Mouse (Mus musculus): Measurements from ENCODE around the gene Ccdc171.

The Ccdc171 gene

DNA sequence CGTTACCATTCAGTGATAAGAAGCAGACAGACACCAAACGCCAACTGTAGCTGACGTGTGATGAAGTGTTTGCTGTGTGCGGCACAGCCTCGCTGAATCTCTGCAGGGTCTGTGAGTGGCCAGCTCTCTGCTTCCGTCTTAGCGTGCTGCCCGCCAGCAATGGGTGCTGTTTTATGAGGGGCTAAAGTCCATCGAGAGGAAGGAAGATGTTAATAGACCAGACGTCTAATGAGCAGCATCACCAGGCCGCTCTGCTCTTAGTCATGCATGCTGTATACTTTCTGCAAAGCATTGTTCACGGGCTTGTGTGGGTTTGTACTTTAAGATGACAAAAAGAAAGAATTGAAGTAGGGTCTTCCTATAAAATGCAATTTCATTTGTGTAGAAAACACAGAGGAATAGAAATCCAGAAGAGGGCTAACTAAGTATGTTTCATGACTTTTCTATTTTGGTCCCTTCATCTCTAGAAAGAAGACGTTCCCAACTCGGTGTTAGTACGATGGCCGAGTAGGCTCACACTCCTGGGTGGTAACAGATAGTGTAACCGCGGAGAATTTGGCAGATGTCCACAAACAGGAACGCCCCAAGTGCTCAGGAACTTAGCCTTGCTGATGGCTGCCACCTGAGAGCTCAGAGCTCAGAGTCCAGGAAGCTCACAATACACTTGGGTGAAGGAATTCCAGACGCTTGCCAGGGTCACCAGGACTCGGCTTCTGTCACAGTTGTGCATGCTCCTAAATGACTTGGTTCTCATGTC lies 273.5 kb downstream of the Ccdc171 start:
- peak; percentile 44 to 49 for DNase-seq

GRCm38 (mm10) chr4:83800402-83800801 lies 275.1 kb downstream of the Ccdc171 start:
- DNase-seq: no peak

GRCm38 (mm10) chr4:83816925-83817324 lies 291.6 kb downstream of the Ccdc171 start:
- DNase-seq: no peak

- DNase-seq: no peak
These were observed 304.5 kb downstream of the Ccdc171 start for GRCm38 (mm10) chr4:83829718-83830459.

DNA sequence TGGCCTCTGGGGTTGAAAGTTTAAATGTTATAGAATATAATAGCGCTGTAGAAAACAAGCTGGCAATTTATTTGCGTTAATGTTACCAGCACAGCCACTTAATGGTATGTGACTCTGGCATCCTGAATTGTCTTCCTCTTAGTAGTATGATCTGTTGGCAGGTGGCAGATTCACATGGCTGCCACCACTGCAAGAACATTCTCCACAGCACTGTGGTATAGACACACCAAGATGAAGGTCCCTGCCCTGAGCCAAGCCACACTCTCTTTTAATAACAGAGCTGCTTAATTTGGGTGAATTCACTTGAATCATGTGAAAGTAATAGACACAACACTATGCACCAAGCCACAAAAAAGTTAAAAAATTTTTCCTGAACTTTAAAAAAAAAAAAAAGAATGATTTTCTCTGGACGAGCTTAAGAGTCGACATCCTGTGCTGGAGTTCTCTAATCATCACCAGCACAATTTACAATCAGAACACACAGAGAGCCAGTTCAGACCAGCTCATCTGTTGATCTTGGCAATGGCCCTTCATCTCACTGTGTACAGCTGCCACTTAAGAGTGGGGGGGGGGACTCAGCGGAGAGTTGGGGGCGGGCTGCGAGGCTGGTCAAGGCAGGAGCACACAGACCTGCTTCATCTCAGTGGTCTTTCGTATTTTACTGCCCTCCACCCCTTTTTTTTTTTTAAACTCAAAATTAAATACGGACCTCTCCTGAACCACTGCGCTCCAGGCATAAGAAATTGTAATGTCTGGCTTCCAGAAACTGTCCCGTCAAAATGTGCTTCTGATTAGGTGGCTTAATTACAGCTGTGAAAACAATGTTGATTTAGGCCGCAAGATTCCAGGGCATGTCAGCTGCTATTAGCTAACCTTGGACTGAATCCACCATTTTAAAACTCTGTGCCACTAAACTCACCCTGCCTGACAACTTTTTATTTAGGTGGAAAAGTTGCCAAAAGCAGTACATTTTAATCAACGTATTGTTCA lies 305.8 kb downstream of the Ccdc171 start:
- peak in 1 of 2 experiments; percentile 16 for DNase-seq

DNA sequence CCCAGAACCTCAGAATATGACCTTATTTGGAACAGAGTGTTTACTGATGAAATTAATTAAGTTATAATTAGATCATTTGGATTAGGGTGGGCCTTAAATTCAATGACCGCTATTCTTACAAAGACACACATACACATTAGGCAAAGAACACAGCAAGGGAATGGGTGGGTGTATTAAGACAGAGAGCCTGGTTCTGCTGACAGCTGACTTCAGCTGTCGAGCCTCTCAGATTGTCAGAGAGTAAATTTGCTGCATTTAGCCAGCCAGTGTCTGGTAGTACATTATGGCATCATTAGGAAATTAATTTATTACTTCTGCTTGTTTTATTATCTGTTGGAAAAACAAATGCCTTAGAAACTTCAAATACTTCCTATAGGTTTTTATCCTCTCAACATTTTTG lies 313.7 kb downstream of the Ccdc171 start:
- no peak for DNase-seq

GRCm38 (mm10) chr4:83846304-83846703 lies 321.0 kb downstream of the Ccdc171 start:
- DNase-seq: no peak

DNA sequence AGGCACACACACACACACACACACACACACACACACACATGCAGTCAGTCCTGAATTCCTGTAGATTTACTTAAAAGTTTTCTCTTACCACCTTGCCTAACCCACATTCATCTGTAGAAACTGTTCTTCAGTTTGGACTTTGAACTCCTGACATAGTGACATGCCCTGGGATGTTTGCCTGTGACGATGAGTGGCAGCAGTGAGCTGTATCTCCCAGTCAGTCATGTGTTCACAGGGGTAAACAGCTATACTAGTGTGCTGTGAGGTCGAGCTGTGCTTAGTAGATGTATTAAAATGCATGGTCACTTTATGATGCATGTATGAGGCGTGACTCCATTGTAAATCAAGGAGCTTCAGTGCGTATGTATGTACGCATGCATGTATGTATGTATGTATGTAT lies 328.5 kb downstream of the Ccdc171 start:
- DNase-seq: no peak

- DNase-seq: no peak
These were observed 336.4 kb downstream of the Ccdc171 start for GRCm38 (mm10) chr4:83861706-83862105.

DNA sequence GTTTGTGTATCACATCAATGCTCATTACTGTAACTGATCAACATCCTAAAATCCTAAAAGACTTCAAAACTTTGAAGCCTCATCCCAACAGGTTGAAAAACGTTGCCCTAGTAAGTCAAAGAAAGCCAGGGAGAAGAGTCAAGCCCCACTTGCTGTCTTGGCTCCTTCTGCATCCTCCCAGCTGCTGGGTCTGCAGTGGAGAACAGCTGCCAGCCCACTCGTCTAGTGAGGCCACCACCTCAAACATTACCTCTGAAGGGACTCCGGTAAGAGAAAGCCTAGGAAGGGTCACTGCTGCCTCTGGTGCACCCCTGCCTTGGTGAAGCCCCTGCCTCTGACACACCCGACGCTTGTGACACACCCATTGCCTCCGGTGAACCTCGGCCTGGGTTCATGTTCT lies 336.9 kb downstream of the Ccdc171 start:
- no peak for DNase-seq

- DNase-seq: no peak
These were observed 351.3 kb downstream of the Ccdc171 start for GRCm38 (mm10) chr4:83876600-83876999.

DNA sequence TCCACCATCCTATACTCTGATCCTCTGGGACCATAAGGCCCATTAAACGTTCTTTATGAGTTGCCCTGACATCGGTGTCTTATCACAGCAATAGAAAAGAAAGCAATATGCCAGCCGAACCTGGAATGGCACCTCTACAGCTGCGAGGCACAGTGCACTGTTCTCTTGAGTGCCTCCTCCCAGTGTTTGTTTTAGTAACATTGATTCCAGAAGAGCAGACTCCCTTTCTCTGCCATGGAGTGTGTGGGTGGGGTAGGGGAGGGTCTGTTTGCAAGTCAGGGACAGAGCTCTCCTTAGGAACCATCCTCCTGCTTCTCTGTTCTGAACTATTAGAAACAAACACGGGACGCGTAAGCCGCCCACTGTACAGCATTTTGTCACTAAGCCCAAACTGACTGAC lies 352.9 kb downstream of the Ccdc171 start:
- no peak for DNase-seq

DNA sequence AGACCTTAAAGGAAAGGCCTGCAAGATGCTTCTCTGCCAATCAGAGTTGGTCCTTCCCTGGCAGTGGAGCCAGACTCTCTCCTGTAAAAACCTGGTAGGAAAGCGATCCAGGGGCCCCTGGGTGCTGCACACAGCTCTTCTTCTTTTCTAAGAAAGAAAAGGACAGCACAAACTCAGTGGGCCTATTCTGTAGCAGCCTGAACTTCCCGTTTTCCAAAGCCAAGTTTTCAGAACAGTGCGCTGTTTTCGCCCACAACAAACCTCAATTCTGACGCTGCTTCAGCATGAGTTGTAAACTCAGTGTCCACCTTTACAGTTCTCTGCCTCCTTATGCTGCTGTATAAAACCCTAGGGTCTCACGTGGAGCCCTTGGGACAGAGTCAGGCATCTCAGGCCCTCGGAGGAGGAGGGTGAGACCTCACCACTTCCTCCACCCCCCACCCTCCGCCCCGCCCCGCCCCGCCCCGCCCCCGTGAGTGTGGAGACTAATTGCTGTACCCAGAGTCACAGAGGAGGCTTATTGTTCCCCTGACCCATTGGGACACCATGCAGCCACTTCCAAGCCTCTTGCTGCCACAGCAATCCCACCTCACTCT lies 363.2 kb downstream of the Ccdc171 start:
- DNase-seq: no peak

DNA sequence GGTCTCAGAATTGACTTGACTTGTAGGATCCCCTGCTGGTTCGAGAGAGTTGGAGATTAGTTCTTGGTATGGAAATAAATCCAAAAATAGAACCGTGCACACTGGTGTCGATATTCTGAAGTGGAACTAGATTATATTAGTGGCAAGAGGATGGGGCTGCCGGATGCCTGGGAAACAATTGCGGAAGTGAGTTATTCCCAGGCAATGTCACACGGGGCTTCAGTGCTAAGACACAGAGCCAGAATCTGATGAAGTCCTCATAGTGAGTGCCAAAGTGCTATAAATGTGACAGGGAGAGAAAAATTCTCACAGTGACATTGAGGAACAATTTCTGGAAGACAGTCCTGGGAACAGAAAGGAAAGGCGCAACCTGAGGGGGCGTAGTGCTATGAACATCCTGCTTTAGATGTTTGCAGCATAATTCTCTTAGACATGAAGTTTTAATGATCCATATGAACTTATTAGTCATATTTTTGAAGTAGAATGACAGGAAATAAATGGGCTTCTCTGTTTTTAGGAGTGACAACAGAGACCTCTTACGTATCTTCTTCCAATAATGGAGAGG lies 376.8 kb downstream of the Ccdc171 start:
- DNase-seq: peak in 1 of 2 experiments; percentile 3

Data from kidney, postnatal 25 days (tissue).